Mouse (Mus musculus): ENCODE results near the gene Art5. TPM values are rescaled to one million over a fixed set of nuclear protein-coding genes. Genes with fewer than 3 reads are reported as not detected.

Gene Art5
- total and polyA plus RNA-seq, 2 experiments, result not detected

DNA sequence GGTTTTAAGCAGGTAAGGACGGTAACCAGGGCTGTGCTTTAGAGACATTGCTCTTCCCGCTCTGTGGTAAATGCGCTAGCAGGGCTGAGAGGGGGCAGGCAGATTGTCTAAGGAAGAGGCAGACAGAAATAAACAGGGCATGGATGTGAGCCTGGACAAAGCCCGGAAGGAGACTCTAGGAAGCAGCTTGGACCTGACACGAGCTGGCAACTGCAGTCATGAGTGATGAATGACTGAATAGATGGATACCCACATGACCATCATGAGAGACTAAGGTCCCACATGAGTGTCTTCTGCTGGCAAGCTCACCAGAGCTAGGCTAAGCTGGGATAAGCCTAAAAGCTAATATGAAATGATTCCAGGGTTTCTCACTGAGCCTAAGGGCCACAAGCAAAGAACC is 5.2 kb downstream of the Art5 start:
- H3K4me3 ChIP-seq (ENCODE audit: insufficient read depth, low read depth, low read length), result no peak overlapping the region
- H3K27ac ChIP-seq (replicated peaks; ENCODE audit: insufficient read depth, low read depth, low read length), result no peak overlapping the region
- TF ChIP-seq POLR2A (IDR thresholded peaks at IDR 0.05; ENCODE audit: extremely low read depth, insufficient read depth, low read length), result no peak
- no peak for TF ChIP-seq CTCF (IDR thresholded peaks at IDR 0.05; ENCODE audit: low read depth, low read length)
- H3K4me1 ChIP-seq (ENCODE audit: control insufficient read depth, insufficient read depth, low read length), result no peaks in the 10 kb centered on the region
- H3K79me2 ChIP-seq (ENCODE audit: control insufficient read depth, insufficient read depth, low read length), result no peaks in the 10 kb centered on the region
- WGBS, result 72% methylated on average over 5 of the region's 5 CpGs
- DNase-seq (ENCODE audit: extremely low read depth, low read depth, low spot score), result no peak
- peaks cover 5% of the 10 kb centered on the region; the same call in 1 of the 2 replicates for H3K27me3 ChIP-seq (ENCODE audit: control insufficient read depth, insufficient read depth, low read length)
- no peak overlapping the region for H3K9ac ChIP-seq (ENCODE audit: low read depth, low read length)
- H3K36me3 ChIP-seq (ENCODE audit: control insufficient read depth, insufficient read depth, low read length), result no peaks in the 10 kb centered on the region

DNA sequence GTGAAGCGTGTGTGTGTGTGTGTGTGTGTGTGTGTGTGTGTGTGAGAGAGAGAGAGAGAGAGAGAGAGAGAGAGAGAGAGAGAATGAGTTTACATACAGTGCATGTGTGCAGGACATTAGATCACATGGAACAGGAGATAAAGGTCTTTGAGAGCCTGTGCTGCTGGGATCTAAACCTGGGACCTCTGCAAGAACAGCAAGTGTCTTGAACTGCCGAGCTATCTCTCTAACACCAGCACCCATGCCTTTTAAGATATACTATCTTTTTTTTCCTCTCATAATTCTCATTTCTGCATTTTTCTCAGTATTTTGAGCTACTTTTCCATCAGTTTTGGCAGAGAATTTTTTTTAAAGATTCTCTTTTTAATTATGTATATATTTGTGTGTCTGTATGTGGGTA is 5.7 kb downstream of the Art5 start:
- 86% methylated on average over 2 of the region's 2 CpGs for WGBS
- Histone ChIP-seq H3K79me2 (ENCODE audit: control insufficient read depth, insufficient read depth, low read length) (no peaks in the 10 kb centered on the region), H3K36me3 (ENCODE audit: control insufficient read depth, insufficient read depth, low read length) (no peaks in the 10 kb centered on the region), H3K27ac (replicated peaks; ENCODE audit: insufficient read depth, low read depth, low read length) (no peak overlapping the region), H3K4me3 (ENCODE audit: insufficient read depth, low read depth, low read length) (no peak overlapping the region), H3K4me1 (ENCODE audit: control insufficient read depth, insufficient read depth, low read length) (no peaks in the 10 kb centered on the region), H3K9ac (ENCODE audit: low read depth, low read length) (no peak overlapping the region), H3K27me3 (ENCODE audit: control insufficient read depth, insufficient read depth, low read length) (peaks cover 5% of the 10 kb centered on the region; the same call in 1 of the 2 replicates)
- TF ChIP-seq POLR2A (IDR thresholded peaks at IDR 0.05; ENCODE audit: extremely low read depth, insufficient read depth, low read length) (no peak), CTCF (IDR thresholded peaks at IDR 0.05; ENCODE audit: low read depth, low read length) (no peak)
- DNase-seq (ENCODE audit: extremely low read depth, low read depth, low spot score), result no peak

DNA sequence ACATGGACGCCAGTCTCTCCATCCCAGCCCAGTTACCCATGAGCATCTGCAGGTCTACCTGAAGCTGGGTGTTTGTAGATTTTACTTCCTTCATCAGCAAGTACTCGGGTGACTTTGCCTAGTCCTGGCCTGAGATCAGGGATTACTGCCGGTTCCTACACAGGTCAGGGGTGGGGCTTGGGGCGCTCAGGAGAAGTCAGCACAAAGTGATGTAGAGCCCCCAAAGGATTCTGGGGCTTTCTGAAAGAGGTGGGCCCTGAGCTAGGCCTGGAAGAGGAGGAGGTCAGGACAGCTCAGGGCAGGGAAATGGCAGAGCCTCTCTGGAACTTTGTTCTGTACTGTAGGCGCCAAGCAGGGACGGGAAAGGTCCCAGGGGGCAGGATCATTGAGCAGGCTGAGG is 6.6 kb downstream of the Art5 start:
- Histone ChIP-seq H3K27me3 (ENCODE audit: control insufficient read depth, insufficient read depth, low read length) (peaks cover 5% of the 10 kb centered on the region; the same call in 1 of the 2 replicates), H3K9ac (ENCODE audit: low read depth, low read length) (no peak overlapping the region), H3K27ac (replicated peaks; ENCODE audit: insufficient read depth, low read depth, low read length) (no peak overlapping the region), H3K36me3 (ENCODE audit: control insufficient read depth, insufficient read depth, low read length) (no peaks in the 10 kb centered on the region), H3K4me3 (ENCODE audit: insufficient read depth, low read depth, low read length) (no peak overlapping the region), H3K4me1 (ENCODE audit: control insufficient read depth, insufficient read depth, low read length) (no peaks in the 10 kb centered on the region), H3K79me2 (ENCODE audit: control insufficient read depth, insufficient read depth, low read length) (no peaks in the 10 kb centered on the region)
- no peak for DNase-seq (ENCODE audit: extremely low read depth, low read depth, low spot score)
- WGBS, result 68% methylated on average over 6 of the region's 6 CpGs
- TF ChIP-seq POLR2A (IDR thresholded peaks at IDR 0.05; ENCODE audit: extremely low read depth, insufficient read depth, low read length) (no peak), CTCF (IDR thresholded peaks at IDR 0.05; ENCODE audit: low read depth, low read length) (no peak)

DNA sequence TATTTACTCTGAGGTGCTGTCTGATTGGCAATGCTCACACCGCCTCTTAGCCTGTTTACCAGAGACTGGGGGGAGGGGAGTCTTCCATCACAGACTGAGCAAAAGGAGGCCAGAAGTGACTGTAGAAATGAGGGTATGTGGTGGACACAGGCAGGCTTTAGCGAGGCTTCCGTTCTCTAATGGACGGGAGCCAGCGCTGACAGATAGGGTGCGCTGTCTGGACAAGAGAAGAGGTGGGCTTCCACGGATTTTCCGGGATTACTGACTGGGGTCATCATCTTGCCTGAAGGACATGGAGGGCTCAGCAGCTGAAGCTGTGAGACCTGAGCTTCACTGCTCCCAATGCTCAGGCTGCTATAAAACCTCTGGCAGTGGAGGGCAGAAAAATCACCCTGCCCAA is 7.0 kb downstream of the Art5 start:
- TF ChIP-seq CTCF (IDR thresholded peaks at IDR 0.05; ENCODE audit: low read depth, low read length) (no peak), POLR2A (IDR thresholded peaks at IDR 0.05; ENCODE audit: extremely low read depth, insufficient read depth, low read length) (no peak)
- WGBS, result 66% methylated on average over 8 of the region's 8 CpGs
- no peaks in the 10 kb centered on the region for H3K36me3 ChIP-seq (ENCODE audit: control insufficient read depth, insufficient read depth, low read length)
- no peaks in the 10 kb centered on the region for H3K79me2 ChIP-seq (ENCODE audit: control insufficient read depth, insufficient read depth, low read length)
- no peak overlapping the region for H3K27ac ChIP-seq (replicated peaks; ENCODE audit: insufficient read depth, low read depth, low read length)
- no peak overlapping the region for H3K9ac ChIP-seq (ENCODE audit: low read depth, low read length)
- peaks cover 5% of the 10 kb centered on the region; the same call in 1 of the 2 replicates for H3K27me3 ChIP-seq (ENCODE audit: control insufficient read depth, insufficient read depth, low read length)
- no peak for DNase-seq (ENCODE audit: extremely low read depth, low read depth, low spot score)
- no peaks in the 10 kb centered on the region for H3K4me1 ChIP-seq (ENCODE audit: control insufficient read depth, insufficient read depth, low read length)
- H3K4me3 ChIP-seq (ENCODE audit: insufficient read depth, low read depth, low read length), result no peak overlapping the region

GRCm38 (mm10) chr7:102101487-102101886 is 7.8 kb downstream of the Art5 start, which contains the start of gene Art1:
Gene Art1, plus strand, starts transcription at chr7:102101743.
- H3K27me3 ChIP-seq (ENCODE audit: control insufficient read depth, insufficient read depth, low read length), result no peaks in the 10 kb centered on the region
- no peak within 1 kb of the TSS for H3K4me3 ChIP-seq (ENCODE audit: insufficient read depth, low read depth, low read length)
- DNase-seq (ENCODE audit: extremely low read depth, low read depth, low spot score), result no peak
- H3K79me2 ChIP-seq (ENCODE audit: control insufficient read depth, insufficient read depth, low read length), result no peaks in the 10 kb centered on the region
- no peak for TF ChIP-seq POLR2A (IDR thresholded peaks at IDR 0.05; ENCODE audit: extremely low read depth, insufficient read depth, low read length)
- no peak for TF ChIP-seq CTCF (IDR thresholded peaks at IDR 0.05; ENCODE audit: low read depth, low read length)
- 86% methylated on average over 5 of the region's 5 CpGs for WGBS
- no peak within 1 kb of the TSS for H3K9ac ChIP-seq (ENCODE audit: low read depth, low read length)
- no peaks in the 10 kb centered on the region for H3K36me3 ChIP-seq (ENCODE audit: control insufficient read depth, insufficient read depth, low read length)
- no peak within 1 kb of the TSS for H3K27ac ChIP-seq (replicated peaks; ENCODE audit: insufficient read depth, low read depth, low read length)
- H3K4me1 ChIP-seq (ENCODE audit: control insufficient read depth, insufficient read depth, low read length), result no peaks in the 10 kb centered on the region

DNA sequence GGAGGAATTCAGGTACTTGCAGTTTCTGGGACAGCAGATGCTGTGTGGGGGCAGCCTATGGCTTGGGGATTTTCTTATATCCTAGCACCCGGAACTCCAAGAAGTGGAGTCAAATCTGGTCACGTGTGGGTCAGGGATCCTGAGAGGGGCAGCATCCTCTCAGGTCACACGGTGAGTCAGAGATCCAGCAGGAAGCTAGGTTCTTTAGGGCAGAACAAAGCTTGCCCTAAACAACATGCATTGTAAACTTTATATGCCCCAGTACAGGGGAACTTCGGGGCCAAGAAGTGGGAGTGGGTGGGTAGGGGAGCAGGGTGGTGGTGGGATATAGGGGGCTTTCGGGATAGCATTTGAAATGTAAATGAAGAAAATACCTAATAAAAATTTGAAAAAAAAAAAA is 8.4 kb downstream of the Art5 start:
- Histone ChIP-seq H3K9ac (ENCODE audit: low read depth, low read length) (no peak overlapping the region), H3K4me1 (ENCODE audit: control insufficient read depth, insufficient read depth, low read length) (no peaks in the 10 kb centered on the region), H3K27me3 (ENCODE audit: control insufficient read depth, insufficient read depth, low read length) (no peaks in the 10 kb centered on the region), H3K27ac (replicated peaks; ENCODE audit: insufficient read depth, low read depth, low read length) (no peak overlapping the region), H3K36me3 (ENCODE audit: control insufficient read depth, insufficient read depth, low read length) (no peaks in the 10 kb centered on the region), H3K4me3 (ENCODE audit: insufficient read depth, low read depth, low read length) (no peak overlapping the region), H3K79me2 (ENCODE audit: control insufficient read depth, insufficient read depth, low read length) (no peaks in the 10 kb centered on the region)
- TF ChIP-seq CTCF (IDR thresholded peaks at IDR 0.05; ENCODE audit: low read depth, low read length) (no peak), POLR2A (IDR thresholded peaks at IDR 0.05; ENCODE audit: extremely low read depth, insufficient read depth, low read length) (no peak)
- 83% methylated on average over 5 of the region's 5 CpGs for WGBS
- DNase-seq (ENCODE audit: extremely low read depth, low read depth, low spot score), result no peak
